ENCODE assay signal across 8 mouse cellular contexts in the genomic region with DNA sequence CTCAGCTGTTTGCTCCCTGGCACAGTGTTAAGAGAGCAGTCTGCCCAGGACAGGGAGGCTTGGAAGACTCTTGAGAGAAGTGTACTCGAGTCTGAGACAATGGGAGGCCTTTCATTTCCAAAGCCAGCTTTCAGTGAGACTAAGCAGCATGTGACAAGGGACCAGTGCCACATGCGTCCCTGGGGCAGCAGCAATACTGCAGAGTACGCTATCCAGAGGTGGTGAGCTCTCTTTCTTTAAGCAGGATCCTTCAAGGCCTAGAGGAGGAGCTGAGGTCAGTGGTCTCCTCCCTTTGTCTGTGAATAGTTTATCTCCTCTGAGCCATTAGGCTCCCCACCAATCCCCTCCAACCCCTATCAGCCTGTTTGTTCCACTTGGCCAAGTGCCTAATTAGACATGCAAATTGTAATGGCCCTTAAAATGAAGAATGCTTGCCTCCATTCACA. TPM values are rescaled to one million over a fixed set of nuclear protein-coding genes. Genes with fewer than 3 reads are reported as not detected.
DNase-seq lines count a peak whose midpoint lies in the region; ATAC-seq and TF ChIP-seq lines count a peak whose summit lies in the region.

No protein-coding gene starts in this region.

- no peaks in the 10 kb centered on the region for H3K9me3 ChIP-seq in hindbrain, postnatal 0 days (ENCODE audit: low read length)
- no peaks in the 10 kb centered on the region for H3K9me3 ChIP-seq in liver, embryonic 14.5 days (ENCODE audit: control insufficient read depth, low read length)
- no peaks in the 10 kb centered on the region for H3K9me3 ChIP-seq in neural tube, embryonic 14.5 days (ENCODE audit: control insufficient read depth, low read length)

- no peaks in the 10 kb centered on the region for H3K36me3 ChIP-seq in hindbrain, postnatal 0 days (ENCODE audit: insufficient read depth, low read length)
- H3K36me3 ChIP-seq in liver, embryonic 14.5 days (replicated peaks; ENCODE audit: control insufficient read depth, insufficient read depth, low read depth), result no peaks in the 10 kb centered on the region
- H3K36me3 ChIP-seq in neural tube, embryonic 14.5 days (ENCODE audit: control insufficient read depth, insufficient read depth, low read length), result no peaks in the 10 kb centered on the region

- peak overlapping the region; percentile 75 for H3K27ac ChIP-seq in hindbrain, postnatal 0 days
- H3K27ac ChIP-seq in liver, embryonic 14.5 days, result no peak overlapping the region
- H3K27ac ChIP-seq in neural tube, embryonic 14.5 days (ENCODE audit: low read depth, low read length), result peak overlapping the region; percentile 81

- no peak overlapping the region for H3K9ac ChIP-seq in hindbrain, postnatal 0 days (replicated peaks; ENCODE audit: low read length)
- no peak overlapping the region for H3K9ac ChIP-seq in liver, embryonic 14.5 days (replicated peaks)
- H3K9ac ChIP-seq in neural tube, embryonic 14.5 days (replicated peaks; ENCODE audit: low read depth, low read length), result no peak overlapping the region

- TF ChIP-seq CTCF in hindbrain, postnatal 0 days (IDR thresholded peaks at IDR 0.05; ENCODE audit: low read depth), result no peak
- TF ChIP-seq CTCF in liver, embryonic 14.5 days (IDR thresholded peaks at IDR 0.05; ENCODE audit: low read depth), result no peak

- H3K4me2 ChIP-seq in hindbrain, postnatal 0 days (ENCODE audit: low read depth, low read length), result no peak overlapping the region
- H3K4me2 ChIP-seq in liver, embryonic 14.5 days (ENCODE audit: low read depth), result no peak overlapping the region
- H3K4me2 ChIP-seq in neural tube, embryonic 14.5 days (ENCODE audit: low read depth, low read length), result no peak overlapping the region

- peak; percentile 17 for DNase-seq in adrenal gland, postnatal 14 days
- no peak for DNase-seq in adrenal gland, adult (ENCODE audit: inconsistent age in 2 of 2, low spot score in 1 of 2)
- peak; percentile 48 for DNase-seq in c-Kit-positive CD71-positive TER-119-negative erythroid progenitor cells, embryonic 14.5 days (ENCODE audit: low read depth)
- peak; percentile 71 for DNase-seq in hindbrain, postnatal 0 days (ENCODE audit: low spot score)
- peak in 1 of 3 experiments; percentile 15 for DNase-seq in liver, embryonic 14.5 days (ENCODE audit: low read depth in 3 of 3, low spot score in 3 of 3)
- no peak for DNase-seq in natural killer cell, adult 2 months (ENCODE audit: low spot score in 2 of 2)

- TF ChIP-seq EP300 in liver, embryonic 14.5 days (IDR thresholded peaks at IDR 0.05; ENCODE audit: low read depth), result 0 out of 2 replicates have a peak, but pooled peaks have one; percentile 28

- no peaks in the 10 kb centered on the region for H3K27me3 ChIP-seq in hindbrain, postnatal 0 days (ENCODE audit: insufficient read depth, low read length)
- H3K27me3 ChIP-seq in liver, embryonic 14.5 days (ENCODE audit: control insufficient read depth, insufficient read depth, low read length), result no peaks in the 10 kb centered on the region
- no peaks in the 10 kb centered on the region for H3K27me3 ChIP-seq in neural tube, embryonic 14.5 days (ENCODE audit: control insufficient read depth, insufficient read depth, low read length)

- 14% methylated on average over 3 of the region's 3 CpGs for WGBS in hindbrain, postnatal 0 days
- WGBS in liver, embryonic 14.5 days (ENCODE audit: insufficient replicate concordance), result 35% methylated on average over 3 of the region's 3 CpGs
- WGBS in neural tube, embryonic 14.5 days, result 3% methylated on average over 3 of the region's 3 CpGs

- ATAC-seq in hindbrain, postnatal 0 days, result peak; percentile 82
- ATAC-seq in liver, embryonic 14.5 days (ENCODE audit: insufficient read depth), result peak; percentile 77
- ATAC-seq in neural tube, embryonic 14.5 days (ENCODE audit: low read depth), result peak; percentile 77
- no peak for ATAC-seq in cerebellum, adult (ENCODE audit: insufficient number of reproducible peaks, low FRiP score, low TSS enrichment)

- H3K4me1 ChIP-seq in hindbrain, postnatal 0 days (ENCODE audit: insufficient read depth, low read length), result peaks cover 3% of the 10 kb centered on the region; the same call in 1 of the 2 replicates
- peaks cover 0 to 12% of the 10 kb centered on the region in 2 experiments; a peak in 2 of 4 replicates for H3K4me1 ChIP-seq in liver, embryonic 14.5 days (replicated peaks; ENCODE audit: control insufficient read depth in 2 of 2, insufficient read depth in 2 of 2, low read length in 1 of 2)
- peaks cover 6% of the 10 kb centered on the region for H3K4me1 ChIP-seq in neural tube, embryonic 14.5 days (ENCODE audit: control insufficient read depth, insufficient read depth, low read length)

- H3K4me3 ChIP-seq in hindbrain, postnatal 0 days (ENCODE audit: low read length), result no peak overlapping the region
- H3K4me3 ChIP-seq in liver, embryonic 14.5 days (ENCODE audit: insufficient read depth in 1 of 2, low read depth in 2 of 2, low read length in 2 of 2), result no peak overlapping the region
- no peak overlapping the region for H3K4me3 ChIP-seq in neural tube, embryonic 14.5 days (ENCODE audit: low read depth, low read length)

RNA-seq across cellular contexts. Expression of gene Dnmt3c, which starts 16.2 kb away (rescaled TPM):
- total RNA-seq in adrenal gland, postnatal 14 days (2021), result not detected in 2 replicates
- not detected in 2 replicates for total RNA-seq in hindbrain, postnatal 0 days (2014; rRNA removed)
- polyA plus RNA-seq in hindbrain, postnatal 0 days (2015; fragmentation: Nextera tagmentation; extraction: Ambion mirVana), result 0.10 TPM in 1 of 2 replicates, not detected in the other
- 0.23 and 0.41 TPM in 2 replicates for polyA plus RNA-seq in liver, embryonic 14.5 days (2012; rRNA removed)
- polyA plus RNA-seq in liver, embryonic 14.5 days (2014; fragmentation: Nextera tagmentation; extraction: Ambion mirVana), result 0.45 and 0.50 TPM in 2 replicates
- not detected in 2 replicates for polyA plus RNA-seq in neural tube, embryonic 14.5 days (2014; fragmentation: Nextera tagmentation; extraction: Ambion mirVana)

RNA-seq across cellular contexts. Expression of gene Mapre1, which starts 28.4 kb away (rescaled TPM):
- total RNA-seq in adrenal gland, postnatal 14 days (2021), result 99.4 and 105 TPM in 2 replicates
- 75.0 and 82.8 TPM in 2 replicates for total RNA-seq in hindbrain, postnatal 0 days (2014; rRNA removed)
- polyA plus RNA-seq in hindbrain, postnatal 0 days (2015; fragmentation: Nextera tagmentation; extraction: Ambion mirVana), result 354 and 355 TPM in 2 replicates
- 10.0 and 14.3 TPM in 2 replicates for polyA plus RNA-seq in liver, embryonic 14.5 days (2012; rRNA removed)
- 110 and 116 TPM in 2 replicates for polyA plus RNA-seq in liver, embryonic 14.5 days (2014; fragmentation: Nextera tagmentation; extraction: Ambion mirVana)
- polyA plus RNA-seq in neural tube, embryonic 14.5 days (2014; fragmentation: Nextera tagmentation; extraction: Ambion mirVana), result 337 and 393 TPM in 2 replicates

Comparison
In these comparisons a context has a peak if more than half of its experiments do, and no peak if none do; other contexts are left out.
1. DNase-seq: peak in adrenal gland, postnatal 14 days (single experiment), c-Kit-positive CD71-positive TER-119-negative erythroid progenitor cells, embryonic 14.5 days (single experiment) and hindbrain, postnatal 0 days (single experiment); none in adrenal gland, adult (0 of 2) and natural killer cell, adult 2 months (0 of 2).